Mouse (Mus musculus) forebrain, embryonic 14.5 days (tissue): ENCODE measurements at regions not wholly inside any gene's neighbourhood (a gene's known extent, or its start where the extent isn't known, plus 50 kb on each side); places are given as distances from the start of the nearest gene placed in this dataset.

ENCODE experiments used
- ATAC-seq: fragments of 200-750 bp; cut with Nextera tagmentation; 2 replicates; pipeline ENCODE4 v1.8.0; 2017; ENCODE audit warnings: mild to moderate bottlenecking, moderate library complexity
- DNase-seq: peaks from one replicate; pipeline ENCODE4 v3.0.0-alpha.2; 2015; ENCODE audit warnings: low spot score
- H3K27ac ChIP-seq: fragments of 300-500 bp; sonication (generic); 2 replicates; pipeline ENCODE4 v1.5.1; 2014; ENCODE audit warnings: low read depth, mild to moderate bottlenecking, control low read depth, low read length, moderate library complexity
- H3K27me3 ChIP-seq: fragments of 300-500 bp; sonication (generic); replicated peaks from 2 replicates; pipeline ENCODE4 v1.6.1; 2014; ENCODE audit warnings: low read length, control low read depth, mixed read lengths; ENCODE audit not compliant: control insufficient read depth, insufficient read depth
- H3K36me3 ChIP-seq: fragments of 300-500 bp; sonication (generic); 2 replicates; pipeline ENCODE4 v1.6.1; 2014; ENCODE audit warnings: low read length, control low read depth; ENCODE audit not compliant: control insufficient read depth, insufficient read depth
- H3K4me1 ChIP-seq: fragments of 300-500 bp; sonication (generic); 2 replicates; pipeline ENCODE4 v1.6.1; 2014; ENCODE audit warnings: antibody characterized with exemption, low read length, control low read depth; ENCODE audit not compliant: control insufficient read depth, insufficient read depth
- H3K4me2 ChIP-seq: fragments of 300-500 bp; sonication (generic); 2 replicates; pipeline ENCODE4 v1.6.1; 2014; ENCODE audit warnings: mild to moderate bottlenecking, control low read depth, low read length
- H3K4me3 ChIP-seq: fragments of 300-500 bp; sonication (generic); 2 replicates; pipeline ENCODE4 v1.5.1; 2014; ENCODE audit warnings: low read depth, low read length, control low read depth
- H3K9ac ChIP-seq: fragments of 300-500 bp; sonication (generic); 2 replicates; pipeline ENCODE4 v1.6.1; 2014; ENCODE audit warnings: mild to moderate bottlenecking, low read length, control low read depth, moderate library complexity
- H3K9me3 ChIP-seq: fragments of 300-500 bp; sonication (generic); replicated peaks from 2 replicates; pipeline ENCODE4 v1.6.1; 2016; ENCODE audit warnings: low read length, control low read depth, mixed read lengths; ENCODE audit not compliant: control insufficient read depth
- WGBS: fragments of 180-500 bp; shearing (Covaris S2); extraction: QIAGEN DNeasy Blood & Tissue Kit; methylation state at CpG from one replicate; pipeline ENCODE4 v1.1.7; 2014; 5-methylcytosine and 5-hydroxymethylcytosine counted together

GRCm38 (mm10) chrX:76795304-76795703 lies 192.6 kb upstream of the Cldn34d start:
- Histone ChIP-seq H3K4me1 (no peaks in the 10 kb centered on the region), H3K9me3 (no peaks in the 10 kb centered on the region), H3K4me2 (no peak overlapping the region), H3K27ac (no peak overlapping the region), H3K9ac (no peak overlapping the region), H3K27me3 (no peaks in the 10 kb centered on the region), H3K36me3 (no peaks in the 10 kb centered on the region), H3K4me3 (no peak overlapping the region)
- ATAC-seq: no peak
- DNase-seq: no peak
- WGBS: 87% methylated on average over 1 of the region's 1 CpGs

- Histone ChIP-seq H3K4me3 (no peak overlapping the region), H3K9ac (no peak overlapping the region), H3K4me2 (no peak overlapping the region), H3K36me3 (no peaks in the 10 kb centered on the region), H3K4me1 (no peaks in the 10 kb centered on the region), H3K9me3 (no peaks in the 10 kb centered on the region), H3K27ac (no peak overlapping the region), H3K27me3 (no peaks in the 10 kb centered on the region)
- peak; percentile 65; the same call in 1 of the 2 replicates for ATAC-seq
- peak; percentile 47 for DNase-seq
These were observed 187.9 kb upstream of the Cldn34d start for GRCm38 (mm10) chrX:76790613-76791012.

- H3K4me1 ChIP-seq: no peaks in the 10 kb centered on the region
- H3K27me3 ChIP-seq: no peaks in the 10 kb centered on the region
- no peaks in the 10 kb centered on the region for H3K9me3 ChIP-seq
- no peak overlapping the region for H3K4me2 ChIP-seq
- H3K9ac ChIP-seq: no peak overlapping the region
- ATAC-seq: no peak
- peak; percentile 0 for DNase-seq
- H3K27ac ChIP-seq: no peak overlapping the region
- H3K4me3 ChIP-seq: no peak overlapping the region
- H3K36me3 ChIP-seq: no peaks in the 10 kb centered on the region
These were observed 177.3 kb upstream of the Cldn34d start for GRCm38 (mm10) chrX:76780044-76780443.
